Mouse (Mus musculus): ENCODE data around the gene Lsm14a. TPM values are rescaled to one million over a fixed set of nuclear protein-coding genes. Genes with fewer than 3 reads are reported as not detected.
"Not testable (repeated sequence)": the region's sequence is repeated elsewhere in the genome, so short reads cannot be mapped to it uniquely, and the experiment has no call there.

Gene Lsm14a
- total RNA-seq, 2 experiments from 2014 or later: 56.0 to 73.4 TPM

DNA sequence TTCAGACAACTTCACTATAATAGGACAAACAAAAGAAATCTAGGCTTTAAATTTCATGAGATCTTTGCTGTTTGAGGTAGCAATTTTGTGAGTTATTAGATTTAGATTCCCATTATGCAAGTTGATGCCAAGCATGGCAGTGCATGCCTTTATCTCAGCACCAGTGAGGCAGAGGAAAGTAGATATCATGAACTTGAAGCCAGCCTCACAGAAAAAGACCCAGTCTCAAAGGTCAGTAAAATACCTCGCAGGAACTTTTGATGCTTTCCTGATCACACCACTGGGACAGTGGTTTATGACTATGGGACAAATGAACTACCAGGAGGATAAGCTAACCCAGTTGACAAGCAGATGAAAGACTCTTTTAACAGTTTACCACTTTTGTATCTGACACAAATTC lies 10.3 kb downstream of the Lsm14a start:
- DNase-seq (ENCODE audit: extremely low spot score in 1 of 2, low spot score in 2 of 2): no peak
- intact Hi-C loops (cut with DNase I): no loop called here

GRCm38 (mm10) chr7:34381733-34382132 lies 11.4 kb downstream of the Lsm14a start:
- no peak for DNase-seq (ENCODE audit: extremely low spot score in 1 of 2, low spot score in 2 of 2)
- intact Hi-C loops (cut with DNase I): no loop called here

- intact Hi-C loops (cut with DNase I): no loop called here
- no peak for DNase-seq (ENCODE audit: extremely low spot score in 1 of 2, low spot score in 2 of 2)
Observed at GRCm38 (mm10) chr7:34380311-34380710, 12.8 kb downstream of the Lsm14a start.

DNA sequence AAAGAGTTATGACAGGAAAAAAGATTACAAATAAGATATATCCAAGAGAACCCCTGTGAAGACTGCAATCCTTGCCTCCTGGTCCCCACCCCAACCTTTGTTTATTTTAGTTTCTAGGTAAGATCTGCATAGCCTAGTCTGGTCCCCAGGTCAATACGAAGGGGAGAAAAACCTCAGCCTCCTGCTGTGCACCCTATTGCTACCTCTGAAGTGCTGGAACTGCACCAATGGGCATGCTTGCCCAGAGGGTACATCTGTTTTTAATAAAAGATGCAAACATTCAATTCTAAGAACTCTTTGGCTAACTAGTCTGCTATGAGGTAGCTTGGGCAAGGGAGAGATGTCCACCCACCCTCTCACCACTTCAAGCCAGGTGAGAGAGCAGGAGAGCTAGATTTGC lies 19.2 kb downstream of the Lsm14a start:
- DNase-seq (ENCODE audit: extremely low spot score in 1 of 2, low spot score in 2 of 2): no peak
- intact Hi-C loops (cut with DNase I): no loop called here

- intact Hi-C loops (cut with DNase I): loop anchor here (5.0 kb wide), 1 partner anchor 103 kb away; the partner anchor contains the start of gene Gm6096
- DNase-seq (ENCODE audit: extremely low spot score in 1 of 2, low spot score in 2 of 2): no peak
Observed at GRCm38 (mm10) chr7:34355629-34356028, 37.5 kb downstream of the Lsm14a start.

- no peak for DNase-seq (ENCODE audit: extremely low spot score in 1 of 2, low spot score in 2 of 2)
- intact Hi-C loops (cut with DNase I): no loop called here
Observed at GRCm38 (mm10) chr7:34351997-34352396, 41.1 kb downstream of the Lsm14a start.

- intact Hi-C loops (cut with DNase I): no loop called here
- DNase-seq (ENCODE audit: extremely low spot score in 1 of 2, low spot score in 2 of 2): no peak
Observed at GRCm38 (mm10) chr7:34350166-34350565, 42.9 kb downstream of the Lsm14a start.

GRCm38 (mm10) chr7:34348011-34348410 lies 45.1 kb downstream of the Lsm14a start:
- intact Hi-C loops (cut with DNase I): no loop called here
- no peak for DNase-seq (ENCODE audit: extremely low spot score in 1 of 2, low spot score in 2 of 2)

DNA sequence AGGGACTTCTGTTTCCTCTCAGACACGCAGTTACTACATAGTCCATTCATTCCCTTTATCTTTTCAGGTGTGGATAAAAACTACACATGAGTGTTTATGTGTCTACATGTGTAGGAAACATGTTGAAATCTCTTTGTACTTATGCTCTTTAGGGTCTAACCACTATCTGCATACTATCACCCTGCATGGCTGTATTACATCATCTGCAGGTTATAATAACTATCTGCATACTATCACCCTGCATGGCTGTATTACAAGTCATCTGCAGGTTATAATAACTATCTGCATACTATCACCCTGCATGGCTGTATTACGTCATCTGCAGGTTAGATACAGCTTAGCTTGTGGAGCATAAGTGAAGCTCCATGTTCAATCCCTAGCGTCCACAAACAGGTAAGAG lies 46.1 kb downstream of the Lsm14a start:
- intact Hi-C loops (cut with DNase I): no loop called here
- DNase-seq (ENCODE audit: extremely low spot score in 1 of 2, low spot score in 2 of 2): no peak

DNA sequence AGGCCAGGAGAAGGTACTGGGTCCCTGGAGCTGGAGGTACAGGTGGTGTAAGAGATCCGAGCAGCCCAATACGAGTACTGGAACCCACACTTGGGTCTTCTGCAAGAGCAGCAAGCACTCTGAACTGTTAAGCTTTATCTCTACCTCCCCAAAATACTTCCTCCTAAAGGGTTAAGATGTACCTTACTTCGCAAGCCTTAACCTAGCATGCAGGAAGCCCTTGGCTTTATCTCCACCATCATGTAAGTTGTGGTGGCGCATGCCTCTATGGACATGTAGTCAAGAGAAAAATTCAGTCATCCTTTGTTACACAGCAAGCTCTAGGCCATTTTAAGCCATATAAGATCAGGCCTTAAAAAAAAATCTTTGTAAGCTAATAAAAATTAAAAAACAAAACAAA lies 46.6 kb downstream of the Lsm14a start:
- no peak for DNase-seq (ENCODE audit: extremely low spot score in 1 of 2, low spot score in 2 of 2)
- intact Hi-C loops (cut with DNase I): no loop called here

DNA sequence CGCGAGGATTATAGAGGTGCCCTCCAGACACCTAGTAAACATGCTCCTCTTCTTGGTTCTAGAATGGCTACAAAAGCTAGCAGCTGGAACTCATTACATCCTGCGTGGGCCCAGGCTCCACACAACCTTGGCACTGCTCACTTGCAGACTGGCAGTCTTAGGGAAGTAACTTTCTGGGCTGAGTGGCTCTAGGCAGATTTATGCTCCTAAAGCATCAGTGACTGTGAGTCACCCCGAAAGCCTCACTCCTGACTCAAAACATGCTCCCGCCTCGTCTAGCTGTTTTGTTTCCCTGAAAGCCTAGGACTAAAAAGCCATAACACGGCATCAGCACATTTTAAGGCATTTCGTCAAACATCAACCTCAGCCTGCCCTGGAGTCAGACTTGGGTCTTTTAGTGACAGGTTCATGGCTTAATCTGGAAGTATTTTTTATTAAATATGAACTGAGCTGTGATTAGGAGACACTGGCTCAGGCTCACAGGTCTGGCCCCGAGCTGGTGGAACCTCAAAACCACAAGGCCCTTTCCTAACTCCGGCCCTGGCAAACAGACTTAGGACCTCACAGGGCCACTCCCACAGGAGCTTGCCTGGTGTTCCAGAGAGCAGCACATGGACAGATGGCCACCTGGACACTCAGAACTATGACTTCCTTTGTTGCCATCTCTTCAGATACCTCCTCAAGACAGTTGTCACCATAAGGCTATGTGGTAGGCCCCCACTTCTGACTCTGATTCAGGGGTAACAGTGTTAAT lies 50.9 kb downstream of the Lsm14a start:
- DNase-seq (ENCODE audit: extremely low spot score in 1 of 2, low spot score in 2 of 2): no peak
- intact Hi-C loops (cut with DNase I): no loop called here

GRCm38 (mm10) chr7:34340841-34341240 lies 52.3 kb downstream of the Lsm14a start:
- DNase-seq (ENCODE audit: extremely low spot score in 1 of 2, low spot score in 2 of 2): no peak
- intact Hi-C loops (cut with DNase I): no loop called here

- no peak for DNase-seq (ENCODE audit: extremely low spot score in 1 of 2, low spot score in 2 of 2)
- intact Hi-C loops (cut with DNase I): no loop called here
Observed at GRCm38 (mm10) chr7:34339164-34339489, 54.0 kb downstream of the Lsm14a start.

DNA sequence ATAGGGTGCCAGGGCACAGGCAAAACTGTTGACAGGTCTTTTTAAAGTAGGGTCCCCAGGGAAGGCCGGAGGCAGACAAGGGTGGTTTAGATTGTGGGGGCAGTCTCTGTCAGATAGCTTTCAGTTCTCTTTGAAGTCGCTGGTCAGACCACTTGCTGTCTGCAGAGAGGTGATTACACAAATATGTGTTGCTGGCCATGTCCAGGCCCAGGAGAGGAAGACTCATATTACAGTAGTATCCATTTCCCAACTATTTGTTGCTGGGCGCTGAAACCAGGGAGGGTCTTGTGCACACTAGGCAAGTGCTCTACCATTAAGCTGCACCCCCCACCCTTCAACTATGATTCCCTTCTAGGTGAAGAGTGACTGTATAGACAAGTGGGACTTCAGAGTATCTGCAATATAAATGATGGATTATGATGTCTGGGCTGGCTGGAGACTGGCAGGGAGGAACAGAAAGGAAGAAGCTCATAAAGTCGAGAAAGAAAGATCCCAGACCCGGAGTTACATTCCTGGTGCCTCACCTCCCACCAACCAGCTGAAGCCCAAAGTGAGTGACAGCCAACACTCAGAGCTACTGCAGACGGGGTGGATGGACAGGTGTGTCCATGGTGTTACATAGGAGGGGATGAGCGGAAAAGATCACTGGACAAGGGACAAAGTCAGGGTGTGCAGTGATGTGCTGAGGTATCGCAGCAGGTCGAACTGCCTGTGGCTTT lies 54.5 kb downstream of the Lsm14a start:
- no peak for DNase-seq (ENCODE audit: extremely low spot score in 1 of 2, low spot score in 2 of 2)
- intact Hi-C loops (cut with DNase I): no loop called here

DNA sequence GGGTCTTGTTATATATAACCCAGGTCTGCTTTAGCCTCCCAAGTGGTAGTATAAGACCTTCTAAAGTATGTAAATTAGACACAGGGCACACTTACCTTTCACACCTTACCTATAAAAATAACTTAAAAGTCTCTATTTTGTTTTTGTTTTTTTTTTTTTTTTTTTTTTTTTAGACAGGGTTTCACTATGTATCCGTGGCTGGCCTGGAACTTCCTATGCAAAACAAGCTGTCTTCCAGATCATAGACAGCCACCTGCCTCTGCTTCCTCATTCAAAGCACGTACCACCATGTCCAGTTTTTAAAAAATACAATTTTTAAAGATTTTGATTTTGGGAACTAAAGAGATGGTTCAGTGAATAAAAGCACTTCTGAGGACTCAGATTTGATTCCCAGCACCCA lies 55.8 kb downstream of the Lsm14a start:
- no peak for DNase-seq (ENCODE audit: extremely low spot score in 1 of 2, low spot score in 2 of 2)
- intact Hi-C loops (cut with DNase I): no loop called here

DNA sequence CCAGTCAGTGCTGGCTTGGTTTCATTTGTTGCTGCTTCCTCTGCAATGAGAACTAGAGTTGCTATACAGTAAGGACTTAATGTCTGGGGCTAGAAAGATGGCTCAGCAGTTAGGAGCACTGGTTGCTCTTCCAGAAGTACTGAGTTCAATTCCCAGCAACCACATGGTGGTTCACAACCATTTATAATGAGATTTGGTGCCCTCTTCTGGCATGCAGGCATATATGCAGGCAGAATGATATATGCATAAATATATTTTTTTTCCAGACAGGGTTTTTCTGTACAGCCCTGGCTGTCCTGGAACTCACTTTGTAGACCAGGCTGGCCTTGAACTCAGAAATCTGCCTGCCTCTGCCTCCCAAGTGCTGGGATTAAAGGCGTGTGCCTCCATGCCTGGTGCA lies 56.6 kb downstream of the Lsm14a start:
- intact Hi-C loops (cut with DNase I); DNase-seq (ENCODE audit: extremely low spot score in 1 of 2, low spot score in 2 of 2): not testable (repeated sequence)

DNA sequence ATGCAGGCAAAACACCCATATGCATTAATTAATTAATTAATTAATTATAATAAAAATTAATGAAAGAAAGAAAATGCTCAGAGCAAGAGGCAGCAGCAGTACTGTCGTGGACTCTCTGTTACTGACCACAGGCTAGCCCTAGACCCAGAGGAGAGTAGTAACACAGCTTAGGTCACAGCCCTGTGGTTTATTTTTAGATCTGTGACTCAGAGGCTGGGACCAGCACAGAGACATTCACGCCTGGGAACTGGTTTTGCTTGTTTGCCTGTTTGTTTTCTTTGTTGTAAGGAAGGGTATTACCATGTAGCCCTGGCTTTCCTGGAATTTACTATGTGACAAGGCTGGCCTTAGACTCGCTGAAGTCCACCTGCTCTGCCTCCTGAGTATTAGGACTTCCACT lies 65.6 kb downstream of the Lsm14a start:
- intact Hi-C loops (cut with DNase I): no loop called here

DNA sequence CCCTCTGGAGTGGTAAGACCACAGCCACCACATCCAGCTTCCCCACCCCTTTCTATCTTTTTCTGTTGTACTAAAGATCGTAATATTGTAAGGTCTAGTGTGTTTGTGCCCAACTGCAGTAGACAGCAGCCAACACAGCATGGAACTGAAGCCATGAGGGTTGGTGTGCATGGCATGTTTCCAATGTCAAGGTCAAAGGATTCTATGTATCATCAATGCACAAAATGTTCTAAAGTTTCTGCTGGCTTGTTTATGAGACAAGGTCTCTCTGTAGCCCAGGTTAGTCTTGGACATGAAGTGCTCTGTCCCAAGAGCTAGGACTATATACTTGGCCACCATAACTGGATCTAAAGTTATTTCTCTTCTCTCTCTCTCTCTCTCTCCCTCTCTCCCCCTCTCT lies 68.3 kb downstream of the Lsm14a start:
- intact Hi-C loops (cut with DNase I): no loop called here
- DNase-seq (ENCODE audit: extremely low spot score in 1 of 2, low spot score in 2 of 2): no peak

More for the DNA sequence above, 65.6 kb downstream of the Lsm14a start:
- DNase-seq (ENCODE audit: extremely low spot score in 1 of 2, low spot score in 2 of 2): no peak

DNA sequence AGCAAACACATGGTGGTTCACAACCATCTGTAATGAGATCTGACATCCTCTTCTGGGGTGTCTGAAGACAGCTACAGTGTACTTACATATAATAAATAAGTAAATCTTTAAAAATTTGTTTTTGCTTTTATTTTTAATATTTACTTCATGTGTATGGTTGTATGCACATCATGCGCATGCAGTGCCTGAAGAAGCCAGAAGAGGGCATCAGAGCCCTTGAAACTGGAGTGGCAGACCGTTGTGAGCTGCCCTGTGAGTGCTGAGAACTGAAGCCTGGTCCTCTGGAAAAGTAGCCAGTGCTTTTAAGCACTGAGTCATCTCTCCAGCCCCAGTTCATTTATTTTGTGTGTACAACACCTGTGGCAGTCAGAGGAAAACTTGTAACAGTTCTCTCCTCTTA lies 69.1 kb downstream of the Lsm14a start:
- intact Hi-C loops (cut with DNase I): no loop called here
- DNase-seq (ENCODE audit: extremely low spot score in 1 of 2, low spot score in 2 of 2): no peak

GRCm38 (mm10) chr7:34323351-34323750 lies 69.8 kb downstream of the Lsm14a start:
- intact Hi-C loops (cut with DNase I): no loop called here
- no peak for DNase-seq (ENCODE audit: extremely low spot score in 1 of 2, low spot score in 2 of 2)

DNA sequence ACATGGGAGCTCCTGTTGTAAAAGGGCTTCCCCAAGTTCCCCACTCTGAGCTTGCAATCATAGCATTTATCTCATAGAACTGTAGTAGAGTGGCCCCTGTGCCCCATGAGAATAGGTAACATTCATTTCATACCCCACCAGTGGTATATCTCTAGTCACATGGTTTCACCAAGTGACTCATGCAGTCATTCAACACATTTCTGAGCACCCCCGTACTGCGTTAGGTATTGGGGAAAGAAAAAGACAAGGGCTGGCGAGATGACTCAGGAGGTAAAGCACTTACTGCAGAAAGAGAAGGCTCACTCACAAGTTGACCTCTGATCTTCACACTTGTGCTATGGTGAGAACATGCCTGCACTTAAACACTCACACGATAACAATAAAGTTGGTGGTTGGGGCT lies 71.2 kb downstream of the Lsm14a start:
- intact Hi-C loops (cut with DNase I): no loop called here
- DNase-seq (ENCODE audit: extremely low spot score in 1 of 2, low spot score in 2 of 2): no peak

Measured in left cerebral cortex, postnatal 10 days (tissue).